Mouse (Mus musculus) hindbrain, embryonic 11.5 days (tissue): Measurements from ENCODE around the gene Fbxw7. TPM values are rescaled to one million over a fixed set of nuclear protein-coding genes. Genes with fewer than 3 reads are reported as not detected.

ENCODE experiments used
- ATAC-seq: fragments of 200-750 bp; cut with Nextera tagmentation; 2 replicates; pipeline ENCODE4 v1.8.0; 2017; ENCODE audit warnings: mild to moderate bottlenecking, moderate TSS enrichment, moderate library complexity; ENCODE audit not compliant: low FRiP score
- DNase-seq: peaks from one replicate; pipeline ENCODE4 v3.0.0-alpha.2; 2015; ENCODE audit warnings: low spot score
- H3K27ac ChIP-seq: fragments of 300-500 bp; sonication (generic); 2 replicates; pipeline ENCODE4 v1.5.1; 2014; ENCODE audit warnings: mild to moderate bottlenecking, low read depth, low read length
- H3K27me3 ChIP-seq: fragments of 300-500 bp; sonication (generic); 2 replicates; pipeline ENCODE4 v1.6.1; 2014; ENCODE audit warnings: mild to moderate bottlenecking, low read length, moderate library complexity, mixed read lengths; ENCODE audit not compliant: control insufficient read depth, insufficient read depth
- H3K36me3 ChIP-seq: fragments of 300-500 bp; sonication (generic); 2 replicates; pipeline ENCODE4 v1.6.1; 2014; ENCODE audit warnings: mild to moderate bottlenecking, low read length, moderate library complexity, mixed read lengths; ENCODE audit not compliant: control insufficient read depth, insufficient read depth
- H3K4me1 ChIP-seq: fragments of 300-500 bp; sonication (generic); replicated peaks from 2 replicates; pipeline ENCODE4 v1.6.1; 2014; ENCODE audit warnings: low read length, mixed read lengths; ENCODE audit not compliant: control insufficient read depth, insufficient read depth
- H3K4me2 ChIP-seq: fragments of 300-500 bp; sonication (generic); replicated peaks from 2 replicates; pipeline ENCODE4 v1.6.1; 2014; ENCODE audit warnings: mild to moderate bottlenecking, low read depth, low read length
- H3K4me3 ChIP-seq: fragments of 300-500 bp; sonication (generic); 2 replicates; pipeline ENCODE4 v1.5.1; 2014; ENCODE audit warnings: low read depth, low read length
- H3K9ac ChIP-seq: fragments of 300-500 bp; sonication (generic); 2 replicates; pipeline ENCODE4 v1.6.1; 2014; ENCODE audit warnings: low read depth, low read length
- H3K9me3 ChIP-seq: fragments of 300-500 bp; sonication (generic); 2 replicates; pipeline ENCODE4 v1.6.1; 2016; ENCODE audit warnings: low read length; ENCODE audit not compliant: control insufficient read depth
- WGBS: fragments of 180-500 bp; shearing (Covaris S2); extraction: QIAGEN DNeasy Blood & Tissue Kit; methylation state at CpG from one replicate; pipeline ENCODE4 v1.1.7; 2014; 5-methylcytosine and 5-hydroxymethylcytosine counted together
- polyA plus RNA-seq: library from polyadenylated mRNA; unstranded; fragments of >200 nt; fragmentation: Nextera tagmentation; extraction: Ambion mirVana; gene quantifications from 2 replicates; pipeline ENCODE4 v1.2.1, GENCODE M21; 2014

Fbxw7 gene
- polyA plus RNA-seq, 1 experiment from 2014 or later = 21.1 TPM

DNA sequence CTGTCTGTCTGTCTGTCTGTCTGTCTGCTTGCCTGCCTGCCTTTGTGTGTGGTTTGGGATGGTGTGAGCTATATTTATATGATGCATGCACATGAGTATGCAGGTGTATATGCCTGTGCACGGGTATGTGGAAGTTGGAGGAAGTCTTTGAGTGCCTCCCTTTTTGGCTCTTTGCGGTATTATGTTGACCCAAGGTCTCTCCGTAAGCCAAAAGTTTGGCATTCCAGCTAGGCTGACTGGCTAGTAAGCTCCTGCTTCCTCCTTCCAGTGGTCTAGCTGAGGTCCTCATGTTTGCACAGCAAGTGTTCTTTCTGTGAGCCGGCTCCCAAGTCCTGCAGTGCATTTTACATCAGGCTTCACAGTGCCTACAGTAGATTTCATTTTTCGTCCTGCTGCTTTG lies 24.4 kb downstream of the Fbxw7 start:
- no peak for ATAC-seq
- H3K9ac ChIP-seq = no peak overlapping the region
- H3K27ac ChIP-seq = no peak overlapping the region
- H3K4me1 ChIP-seq = no peaks in the 10 kb centered on the region
- H3K4me2 ChIP-seq = no peak overlapping the region
- 77% methylated on average over 5 of the region's 5 CpGs for WGBS
- H3K4me3 ChIP-seq = no peak overlapping the region
- H3K36me3 ChIP-seq = no peaks in the 10 kb centered on the region
- no peaks in the 10 kb centered on the region for H3K9me3 ChIP-seq
- DNase-seq = no peak
- no peaks in the 10 kb centered on the region for H3K27me3 ChIP-seq

DNA sequence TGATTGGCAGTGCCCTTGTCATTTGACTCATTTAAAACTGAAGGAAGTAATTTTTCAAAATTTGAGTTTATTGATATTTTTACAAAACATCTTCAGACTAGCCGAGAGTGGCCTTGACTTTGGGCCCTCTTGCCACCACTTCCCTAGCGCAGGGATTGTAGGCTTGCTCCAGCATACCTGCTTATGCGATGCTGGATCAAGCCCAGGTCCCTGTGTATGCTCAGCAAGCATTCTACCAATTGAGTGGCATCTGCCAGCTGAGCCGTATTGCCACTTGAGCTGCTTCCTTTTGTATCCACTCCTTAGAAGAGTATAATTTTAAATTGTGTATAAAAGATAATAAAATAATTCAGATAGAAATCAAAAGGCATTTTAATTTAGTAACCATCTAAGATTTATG lies 26.2 kb downstream of the Fbxw7 start:
- H3K9ac ChIP-seq = no peak overlapping the region
- 88% methylated on average over 4 of the region's 4 CpGs for WGBS
- H3K27ac ChIP-seq = no peak overlapping the region
- H3K4me1 ChIP-seq = no peaks in the 10 kb centered on the region
- no peak for ATAC-seq
- no peaks in the 10 kb centered on the region for H3K27me3 ChIP-seq
- no peak for DNase-seq
- H3K4me3 ChIP-seq = no peak overlapping the region
- no peak overlapping the region for H3K4me2 ChIP-seq
- H3K36me3 ChIP-seq = no peaks in the 10 kb centered on the region
- no peaks in the 10 kb centered on the region for H3K9me3 ChIP-seq

- 87% methylated on average over 2 of the region's 2 CpGs for WGBS
Measured at GRCm38 (mm10) chr3:84842793-84843192, 27.7 kb downstream of the Fbxw7 start.

DNA sequence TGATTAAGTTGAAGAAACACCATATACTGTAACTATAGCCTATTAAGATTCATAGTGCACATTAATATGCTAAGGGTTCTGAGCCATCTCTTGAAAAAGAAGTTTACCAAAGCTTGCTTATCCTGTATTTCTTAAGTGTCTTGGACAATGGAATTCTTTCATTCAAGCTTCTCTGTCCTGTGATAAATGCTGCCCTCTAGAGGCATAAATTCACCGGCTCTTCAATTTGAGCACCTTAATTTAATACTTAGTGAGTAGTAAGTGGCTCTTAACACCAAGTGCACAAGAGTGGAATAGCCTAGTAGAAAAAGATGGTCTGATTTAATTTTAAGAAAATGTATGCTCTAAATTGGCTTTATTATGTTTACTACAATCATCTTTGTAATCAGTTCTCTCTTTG lies 28.5 kb downstream of the Fbxw7 start:
- no peak overlapping the region for H3K27ac ChIP-seq
- no peak overlapping the region for H3K4me3 ChIP-seq
- H3K4me1 ChIP-seq = no peaks in the 10 kb centered on the region
- 52% methylated on average over 1 of the region's 1 CpGs for WGBS
- ATAC-seq (no peak), DNase-seq (peak; percentile 71)
- H3K36me3 ChIP-seq = no peaks in the 10 kb centered on the region
- no peak overlapping the region for H3K9ac ChIP-seq
- H3K9me3 ChIP-seq = no peaks in the 10 kb centered on the region
- H3K27me3 ChIP-seq = no peaks in the 10 kb centered on the region
- H3K4me2 ChIP-seq = no peak overlapping the region

More at GRCm38 (mm10) chr3:84842793-84843192, 27.7 kb downstream of the Fbxw7 start:
- no peak for ATAC-seq
- no peak for DNase-seq
- Histone ChIP-seq H3K4me2 (no peak overlapping the region), H3K27me3 (no peaks in the 10 kb centered on the region), H3K36me3 (no peaks in the 10 kb centered on the region), H3K4me1 (no peaks in the 10 kb centered on the region), H3K4me3 (no peak overlapping the region), H3K9me3 (no peaks in the 10 kb centered on the region), H3K9ac (no peak overlapping the region), H3K27ac (no peak overlapping the region)

- no peak overlapping the region for H3K27ac ChIP-seq
- no peaks in the 10 kb centered on the region for H3K4me1 ChIP-seq
- H3K9me3 ChIP-seq = no peaks in the 10 kb centered on the region
- no peaks in the 10 kb centered on the region for H3K27me3 ChIP-seq
- ATAC-seq = no peak
- WGBS = 88% methylated on average over 4 of the region's 4 CpGs
- no peak overlapping the region for H3K9ac ChIP-seq
- H3K4me3 ChIP-seq = no peak overlapping the region
- no peak for DNase-seq
- H3K36me3 ChIP-seq = no peaks in the 10 kb centered on the region
- no peak overlapping the region for H3K4me2 ChIP-seq
Measured at GRCm38 (mm10) chr3:84848798-84849197, 33.7 kb downstream of the Fbxw7 start.

- Histone ChIP-seq H3K36me3 (no peaks in the 10 kb centered on the region), H3K27me3 (no peaks in the 10 kb centered on the region), H3K27ac (no peak overlapping the region), H3K4me2 (no peak overlapping the region), H3K4me1 (no peaks in the 10 kb centered on the region), H3K9me3 (no peaks in the 10 kb centered on the region), H3K9ac (no peak overlapping the region), H3K4me3 (no peak overlapping the region)
- ATAC-seq (no peak), DNase-seq (no peak)
- 78% methylated on average over 1 of the region's 1 CpGs for WGBS
Measured at GRCm38 (mm10) chr3:84850418-84850817, 35.4 kb downstream of the Fbxw7 start.

GRCm38 (mm10) chr3:84851801-84852200 lies 36.7 kb downstream of the Fbxw7 start:
- H3K4me1 ChIP-seq = no peaks in the 10 kb centered on the region
- WGBS = 95% methylated on average over 1 of the region's 1 CpGs
- DNase-seq = no peak

DNA sequence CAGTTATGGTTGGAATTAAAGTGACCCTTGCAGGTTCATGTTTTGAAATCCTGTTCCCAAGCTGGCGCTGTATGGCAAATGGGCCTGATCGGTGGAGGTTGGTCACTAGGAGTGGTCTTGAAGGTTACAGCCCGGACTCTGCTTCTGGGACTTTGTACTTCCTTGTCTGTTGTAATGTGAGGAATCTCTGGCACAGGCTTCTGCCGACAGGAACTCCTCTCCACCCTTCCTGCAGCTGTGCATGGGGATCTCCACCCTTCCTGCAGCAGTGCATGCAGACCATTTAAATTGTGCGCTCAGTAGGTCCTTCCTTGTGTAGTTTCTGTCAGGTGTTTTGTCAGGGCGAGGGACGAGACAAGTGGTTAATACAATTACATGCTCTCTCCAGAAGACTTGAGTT lies 37.8 kb downstream of the Fbxw7 start:
- WGBS = 86% methylated on average over 7 of the region's 7 CpGs
- H3K4me3 ChIP-seq = no peak overlapping the region
- H3K27ac ChIP-seq = no peak overlapping the region
- no peak for ATAC-seq
- H3K4me1 ChIP-seq = no peaks in the 10 kb centered on the region
- H3K4me2 ChIP-seq = no peak overlapping the region
- no peak for DNase-seq
- H3K9ac ChIP-seq = no peak overlapping the region
- no peaks in the 10 kb centered on the region for H3K27me3 ChIP-seq
- H3K9me3 ChIP-seq = no peaks in the 10 kb centered on the region
- H3K36me3 ChIP-seq = no peaks in the 10 kb centered on the region

More at GRCm38 (mm10) chr3:84851801-84852200, 36.7 kb downstream of the Fbxw7 start:
- H3K27ac ChIP-seq = no peak overlapping the region
- H3K4me3 ChIP-seq = no peak overlapping the region
- no peaks in the 10 kb centered on the region for H3K9me3 ChIP-seq
- no peak overlapping the region for H3K4me2 ChIP-seq
- no peak for ATAC-seq
- no peaks in the 10 kb centered on the region for H3K27me3 ChIP-seq
- H3K9ac ChIP-seq = no peak overlapping the region
- H3K36me3 ChIP-seq = no peaks in the 10 kb centered on the region

GRCm38 (mm10) chr3:84854440-84854839 lies 39.4 kb downstream of the Fbxw7 start:
- Histone ChIP-seq H3K4me3 (no peak overlapping the region), H3K4me2 (no peak overlapping the region), H3K9ac (no peak overlapping the region), H3K36me3 (no peaks in the 10 kb centered on the region), H3K4me1 (no peaks in the 10 kb centered on the region), H3K9me3 (no peaks in the 10 kb centered on the region), H3K27ac (no peak overlapping the region), H3K27me3 (no peaks in the 10 kb centered on the region)
- 88% methylated on average over 1 of the region's 1 CpGs for WGBS
- DNase-seq (no peak), ATAC-seq (no peak)
